Mouse (Mus musculus) bone marrow, adult 2 months (tissue): ENCODE results near the gene Satb1. TPM values are rescaled to one million over a fixed set of nuclear protein-coding genes. Genes with fewer than 3 reads are reported as not detected.

Experiments
- H3K27ac ChIP-seq: fragments of 200-500 bp; 2 replicates; pipeline ENCODE4 v1.5.1; 2012; ENCODE audit warnings: low read depth, mild to moderate bottlenecking, control low read depth, inconsistent platforms, low read length; ENCODE audit not compliant: control insufficient read depth, poor library complexity, insufficient read depth
- H3K4me1 ChIP-seq: fragments of 200-500 bp; 2 replicates; pipeline ENCODE4 v1.6.1; 2011; ENCODE audit warnings: low read length; ENCODE audit not compliant: control insufficient read depth, insufficient read depth
- H3K4me3 ChIP-seq: fragments of 200-500 bp; replicated peaks from 2 replicates; pipeline ENCODE3; 2011; ENCODE audit warnings: mild to moderate bottlenecking, low read depth, low read length, control low read depth; ENCODE audit not compliant: control insufficient read depth
- CTCF ChIP-seq: fragments of 200-500 bp; IDR thresholded peaks from 2 replicates; pipeline ENCODE4 v1.5.1; 2011; ENCODE audit warnings: low read length, control low read depth; ENCODE audit not compliant: control insufficient read depth, insufficient read depth
- POLR2A ChIP-seq: fragments of 200-500 bp; IDR thresholded peaks from 2 replicates; pipeline ENCODE4 v1.6.1; 2011; ENCODE audit warnings: low read depth, mild to moderate bottlenecking, control low read depth, low read length, borderline replicate concordance; ENCODE audit not compliant: control insufficient read depth
- WGBS: fragments of 180-500 bp; shearing (Covaris S2); methylation state at CpG from one replicate; pipeline ENCODE4 v1.1.7; 2018; 5-methylcytosine and 5-hydroxymethylcytosine counted together
- polyA plus RNA-seq: library from polyadenylated mRNA; stranded (reverse); fragments of >200 nt; gene quantifications from 2 replicates; pipeline ENCODE4 v1.2.4, GENCODE M21; 2011; ENCODE audit warnings: low replicate concordance; ENCODE audit not compliant: missing spikeins, insufficient read depth, insufficient read length

The Satb1 gene
- 5.6 and 17.5 TPM in 2 replicates for polyA plus RNA-seq

GRCm38 (mm10) chr17:51832900-51833577 lies at the start of gene Satb1:
TSS of gene Satb1 (minus strand) at chr17:51833290.
- Histone ChIP-seq H3K4me3 (peak within 1 kb of the TSS; percentile 94), H3K27ac (peak within 1 kb of the TSS; percentile 92), H3K4me1 (no peaks in the 10 kb centered on the region; the same call in none of the 2 replicates)
- TF ChIP-seq POLR2A = peak; percentile 52; the same call in 1 of the 2 replicates
- TF ChIP-seq CTCF = peak; percentile 28; the same call in 1 of the 2 replicates
- 1% methylated on average over 36 of the region's 52 CpGs for WGBS

GRCm38 (mm10) chr17:51882566-51882965 lies 49.5 kb upstream of the Satb1 start:
- no peak overlapping the region for H3K27ac ChIP-seq
- H3K4me3 ChIP-seq = no peak overlapping the region
- TF ChIP-seq POLR2A = no peak
- WGBS = 88% methylated on average over 12 of the region's 12 CpGs
- no peaks in the 10 kb centered on the region for H3K4me1 ChIP-seq

GRCm38 (mm10) chr17:51880895-51881622 lies 48.0 kb upstream of the Satb1 start:
- H3K4me1 ChIP-seq = no peaks in the 10 kb centered on the region
- no peak for TF ChIP-seq CTCF
- H3K4me3 ChIP-seq = no peak overlapping the region
- 62% methylated on average over 8 of the region's 8 CpGs for WGBS
- H3K27ac ChIP-seq = no peak overlapping the region

GRCm38 (mm10) chr17:51880221-51880620 lies 47.1 kb upstream of the Satb1 start:
- 76% methylated on average over 9 of the region's 9 CpGs for WGBS
- Histone ChIP-seq H3K4me3 (no peak overlapping the region), H3K4me1 (no peaks in the 10 kb centered on the region), H3K27ac (no peak overlapping the region)
- TF ChIP-seq POLR2A (no peak), CTCF (no peak)

- WGBS = 85% methylated on average over 5 of the region's 5 CpGs
- Histone ChIP-seq H3K4me1 (no peaks in the 10 kb centered on the region), H3K27ac (no peak overlapping the region), H3K4me3 (no peak overlapping the region)
- TF ChIP-seq POLR2A (no peak), CTCF (no peak)
Observed at GRCm38 (mm10) chr17:51879736-51880135, 46.6 kb upstream of the Satb1 start.

GRCm38 (mm10) chr17:51879171-51879570 lies 46.1 kb upstream of the Satb1 start:
- WGBS = 86% methylated on average over 2 of the region's 2 CpGs
- TF ChIP-seq CTCF = no peak
- no peak for TF ChIP-seq POLR2A
- Histone ChIP-seq H3K4me3 (no peak overlapping the region), H3K4me1 (no peaks in the 10 kb centered on the region), H3K27ac (no peak overlapping the region)

GRCm38 (mm10) chr17:51876471-51876870 lies 43.4 kb upstream of the Satb1 start:
- Histone ChIP-seq H3K27ac (no peak overlapping the region), H3K4me3 (no peak overlapping the region), H3K4me1 (no peaks in the 10 kb centered on the region)
- TF ChIP-seq POLR2A (no peak), CTCF (no peak)
- 76% methylated on average over 5 of the region's 5 CpGs for WGBS

GRCm38 (mm10) chr17:51857616-51858015 lies 24.5 kb upstream of the Satb1 start:
- no peaks in the 10 kb centered on the region for H3K4me1 ChIP-seq
- 80% methylated on average over 4 of the region's 4 CpGs for WGBS
- no peak for TF ChIP-seq CTCF
- TF ChIP-seq POLR2A = no peak
- no peak overlapping the region for H3K27ac ChIP-seq
- no peak overlapping the region for H3K4me3 ChIP-seq
